Mouse (Mus musculus): ENCODE data around the gene Mettl4. TPM values are rescaled to one million over a fixed set of nuclear protein-coding genes. Genes with fewer than 3 reads are reported as not detected.

Mettl4 gene
- polyA plus RNA-seq, 1 experiment from 2014 or later, result 20.0 TPM

DNA sequence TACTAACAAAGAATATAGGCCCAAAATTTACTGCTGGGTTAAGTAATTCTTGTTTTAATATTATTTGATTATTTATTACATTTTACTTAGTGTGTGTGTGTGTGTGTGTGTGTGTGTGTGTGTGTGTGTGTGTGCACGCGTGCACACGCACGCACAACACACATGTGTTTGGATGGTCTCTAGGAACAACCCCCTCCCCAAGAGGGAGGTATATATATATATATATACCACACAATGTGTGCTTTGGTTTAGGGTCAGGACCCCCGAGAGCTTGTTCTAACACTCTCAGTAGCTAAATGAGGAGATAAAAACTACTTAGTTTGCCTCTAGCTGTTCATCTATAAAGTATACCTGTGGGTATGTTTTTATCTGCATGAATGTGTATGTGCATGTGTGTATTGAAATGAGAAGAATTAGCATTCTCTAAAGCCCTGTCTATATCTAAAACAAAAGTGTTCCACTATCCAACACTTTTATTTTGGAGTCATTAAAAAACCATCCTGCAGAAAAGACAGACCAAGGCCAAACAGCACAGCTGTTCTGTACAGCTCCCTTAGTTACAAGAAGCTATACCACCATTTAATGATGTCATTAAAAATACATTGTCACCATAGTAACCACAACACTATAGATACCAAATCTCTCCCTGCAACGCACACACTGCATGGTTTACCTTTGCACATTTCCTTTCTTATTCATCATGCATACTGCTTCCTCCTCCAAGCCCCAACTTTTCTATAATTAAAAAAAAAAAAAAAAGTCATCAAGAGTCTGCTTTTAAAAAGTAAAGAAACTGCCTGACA lies 76.1 kb downstream of the Mettl4 start:
- no peaks in the 10 kb centered on the region for H3K36me3 ChIP-seq
- 80% methylated on average over 6 of the region's 6 CpGs for WGBS
- no peak overlapping the region for H3K9ac ChIP-seq
- ATAC-seq (ENCODE audit: insufficient number of reproducible peaks, low FRiP score, low TSS enrichment, low read depth), result no peak
- H3K9me3 ChIP-seq, result no peaks in the 10 kb centered on the region
- no peaks in the 10 kb centered on the region for H3K4me1 ChIP-seq
- no peak overlapping the region for H3K4me2 ChIP-seq
- no peak overlapping the region for H3K4me3 ChIP-seq
- H3K27me3 ChIP-seq, result no peaks in the 10 kb centered on the region
- H3K27ac ChIP-seq, result no peak overlapping the region
